Mouse (Mus musculus): ENCODE measurements around the gene Cpvl. TPM values are rescaled to one million over a fixed set of nuclear protein-coding genes. Genes with fewer than 3 reads are reported as not detected.

The Cpvl gene
- polyA plus RNA-seq, 1 experiment from 2014 or later, result 0.10 TPM

DNA sequence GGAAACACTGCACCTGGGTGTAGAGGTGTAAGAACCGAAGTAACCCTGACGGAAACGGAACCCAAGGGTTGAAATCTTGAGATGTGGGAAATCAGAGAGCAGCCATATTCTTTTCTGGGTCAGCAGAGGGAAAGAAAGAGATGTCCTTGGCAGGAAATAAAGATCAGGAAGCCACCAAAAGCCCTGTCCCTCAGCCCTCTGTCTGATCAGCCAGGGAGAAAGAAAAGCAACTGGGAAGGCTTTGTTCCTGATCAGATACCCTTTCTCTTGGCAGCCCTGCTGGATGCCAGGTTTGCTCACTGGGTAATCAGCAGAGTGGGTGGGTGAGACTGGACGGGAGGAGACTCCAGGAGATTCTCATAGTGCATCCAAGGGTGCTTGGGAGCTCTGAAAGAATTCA lies 27.1 kb downstream of the Cpvl start:
- H3K9ac ChIP-seq (ENCODE audit: low read length), result no peak overlapping the region
- no peaks in the 10 kb centered on the region for H3K27me3 ChIP-seq (ENCODE audit: control insufficient read depth, insufficient read depth, low read depth, low read length)
- 45% methylated on average over 4 of the region's 4 CpGs for whole genome bisulfite sequencing
- 0 out of 2 replicates have a peak overlapping the region, but pooled peaks have one; percentile 6 for H3K4me2 ChIP-seq (ENCODE audit: low read depth, low read length)
- no peaks in the 10 kb centered on the region for H3K36me3 ChIP-seq (ENCODE audit: control insufficient read depth, insufficient read depth, low read length)
- no peak overlapping the region for H3K4me3 ChIP-seq (ENCODE audit: low read length)
- ATAC-seq (ENCODE audit: low read depth), result no peak
- H3K9me3 ChIP-seq (ENCODE audit: control insufficient read depth, low read length), result no peaks in the 10 kb centered on the region
- H3K27ac ChIP-seq (ENCODE audit: low read length), result peak overlapping the region; percentile 90
- H3K4me1 ChIP-seq (replicated peaks; ENCODE audit: control insufficient read depth, insufficient read depth, low read length), result peaks cover 35% of the 10 kb centered on the region

DNA sequence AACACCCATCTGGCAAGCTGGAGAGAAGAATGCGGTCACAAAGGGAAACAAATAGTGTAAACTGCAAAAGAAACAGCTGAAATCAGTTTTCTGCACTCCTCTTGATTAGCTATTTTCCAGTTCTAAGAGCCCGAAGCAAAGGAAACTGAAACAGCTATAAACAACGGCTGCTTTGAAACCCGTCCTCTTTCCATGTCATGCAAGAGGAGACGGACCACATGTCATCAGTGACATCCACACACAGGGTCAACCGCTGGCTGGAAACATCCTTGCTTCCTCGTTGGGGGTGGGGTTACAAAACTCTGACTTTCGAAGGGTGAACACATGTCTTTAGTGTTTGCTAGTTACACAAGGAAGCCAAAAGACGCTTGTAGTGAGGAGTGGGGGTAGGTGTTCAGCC lies 27.6 kb downstream of the Cpvl start:
- Histone ChIP-seq H3K27me3 (ENCODE audit: control insufficient read depth, insufficient read depth, low read depth, low read length) (no peaks in the 10 kb centered on the region), H3K9me3 (ENCODE audit: control insufficient read depth, low read length) (no peaks in the 10 kb centered on the region), H3K4me3 (ENCODE audit: low read length) (no peak overlapping the region), H3K4me2 (ENCODE audit: low read depth, low read length) (0 out of 2 replicates have a peak overlapping the region, but pooled peaks have one; percentile 6), H3K36me3 (ENCODE audit: control insufficient read depth, insufficient read depth, low read length) (no peaks in the 10 kb centered on the region), H3K27ac (ENCODE audit: low read length) (peak overlapping the region; percentile 90), H3K4me1 (replicated peaks; ENCODE audit: control insufficient read depth, insufficient read depth, low read length) (peaks cover 38% of the 10 kb centered on the region), H3K9ac (ENCODE audit: low read length) (no peak overlapping the region)
- ATAC-seq (ENCODE audit: low read depth), result peak; percentile 89
- WGBS, result 30% methylated on average over 9 of the region's 9 CpGs

DNA sequence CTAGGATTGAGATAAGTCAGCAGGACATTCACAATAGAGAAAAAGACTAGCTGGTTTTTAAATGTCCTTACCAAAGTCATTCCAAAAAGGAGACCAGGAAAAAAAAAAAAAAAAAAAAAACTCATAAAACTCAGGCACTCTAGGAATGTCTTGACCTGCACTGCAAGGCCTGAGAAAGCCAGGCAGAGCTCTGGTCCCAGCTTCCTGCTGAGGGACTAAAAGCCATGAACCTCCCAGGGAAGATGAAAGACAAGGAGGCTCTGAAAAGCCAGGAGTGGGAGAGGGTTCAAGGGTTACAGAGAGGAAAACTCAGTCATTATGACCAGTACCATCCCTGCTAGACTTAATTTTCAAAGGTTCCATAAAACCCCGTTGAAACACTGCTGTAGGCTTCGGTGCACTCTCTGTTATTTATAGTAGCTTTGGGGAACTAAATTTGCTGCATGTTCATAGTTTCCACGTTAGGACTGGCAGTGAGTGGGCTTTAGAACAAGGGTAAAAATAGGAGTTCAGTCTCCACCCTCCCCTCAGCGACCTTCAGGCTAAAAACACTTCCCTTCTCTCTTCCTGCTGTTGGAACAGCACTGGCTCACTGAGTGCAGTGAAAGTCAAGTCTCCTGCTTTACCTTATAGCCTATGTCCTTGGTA lies 30.0 kb downstream of the Cpvl start:
- H3K27ac ChIP-seq (ENCODE audit: low read length), result no peak overlapping the region
- ATAC-seq (ENCODE audit: low read depth), result no peak
- H3K4me3 ChIP-seq (ENCODE audit: low read length), result no peak overlapping the region
- peaks cover 33% of the 10 kb centered on the region for H3K4me1 ChIP-seq (replicated peaks; ENCODE audit: control insufficient read depth, insufficient read depth, low read length)
- H3K36me3 ChIP-seq (ENCODE audit: control insufficient read depth, insufficient read depth, low read length), result no peaks in the 10 kb centered on the region
- H3K9me3 ChIP-seq (ENCODE audit: control insufficient read depth, low read length), result no peaks in the 10 kb centered on the region
- no peak overlapping the region for H3K9ac ChIP-seq (ENCODE audit: low read length)
- 38% methylated on average over 4 of the region's 4 CpGs for WGBS
- H3K27me3 ChIP-seq (ENCODE audit: control insufficient read depth, insufficient read depth, low read depth, low read length), result no peaks in the 10 kb centered on the region
- no peak overlapping the region for H3K4me2 ChIP-seq (ENCODE audit: low read depth, low read length)

DNA sequence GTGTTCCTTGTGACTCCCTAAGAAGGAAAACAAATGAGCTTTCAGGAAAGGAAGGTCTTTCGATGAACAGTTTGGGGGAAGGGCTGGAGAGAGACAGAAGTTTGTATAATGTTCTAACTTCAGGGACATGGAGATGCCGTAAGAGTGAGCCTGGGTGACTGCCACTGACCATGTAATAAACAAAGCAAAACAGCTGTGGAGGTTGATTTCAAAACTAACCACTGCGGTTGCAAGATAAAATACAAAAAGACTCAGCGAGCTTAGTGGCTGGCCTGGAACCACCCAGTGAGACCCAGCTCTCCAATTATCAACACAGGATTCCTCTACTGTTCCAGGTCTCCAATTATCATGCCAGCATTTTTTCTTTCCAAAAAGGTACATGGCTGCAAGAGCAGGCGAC lies 33.6 kb downstream of the Cpvl start:
- no peak overlapping the region for H3K4me2 ChIP-seq (ENCODE audit: low read depth, low read length)
- H3K9me3 ChIP-seq (ENCODE audit: control insufficient read depth, low read length), result no peaks in the 10 kb centered on the region
- WGBS, result 44% methylated on average over 5 of the region's 5 CpGs
- H3K9ac ChIP-seq (ENCODE audit: low read length), result no peak overlapping the region
- peak overlapping the region; percentile 81 for H3K27ac ChIP-seq (ENCODE audit: low read length)
- peak; percentile 83 for ATAC-seq (ENCODE audit: low read depth)
- no peaks in the 10 kb centered on the region for H3K27me3 ChIP-seq (ENCODE audit: control insufficient read depth, insufficient read depth, low read depth, low read length)
- H3K36me3 ChIP-seq (ENCODE audit: control insufficient read depth, insufficient read depth, low read length), result no peaks in the 10 kb centered on the region
- peaks cover 19% of the 10 kb centered on the region for H3K4me1 ChIP-seq (replicated peaks; ENCODE audit: control insufficient read depth, insufficient read depth, low read length)
- no peak overlapping the region for H3K4me3 ChIP-seq (ENCODE audit: low read length)

DNA sequence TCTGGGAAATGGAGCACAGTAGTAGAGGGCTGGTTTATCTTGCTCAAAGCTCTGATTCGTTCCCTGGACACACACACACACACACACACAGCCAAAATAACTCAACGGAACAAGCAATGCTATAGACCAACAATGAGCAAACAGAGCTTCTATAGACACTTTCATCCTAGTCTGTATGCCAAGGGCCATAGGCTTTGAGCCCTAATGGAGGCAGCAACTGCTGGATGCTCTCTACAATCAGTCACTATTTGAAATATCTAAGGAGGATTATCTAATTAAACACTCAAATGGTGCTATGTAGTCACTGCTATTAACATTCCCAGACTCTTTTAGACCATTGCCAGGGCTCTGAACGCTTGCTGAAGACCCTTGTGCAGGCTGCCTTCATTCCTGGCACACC lies 34.1 kb downstream of the Cpvl start:
- H3K27me3 ChIP-seq (ENCODE audit: control insufficient read depth, insufficient read depth, low read depth, low read length), result no peaks in the 10 kb centered on the region
- H3K4me3 ChIP-seq (ENCODE audit: low read length), result no peak overlapping the region
- H3K9me3 ChIP-seq (ENCODE audit: control insufficient read depth, low read length), result no peaks in the 10 kb centered on the region
- WGBS, result 31% methylated on average over 3 of the region's 3 CpGs
- no peak overlapping the region for H3K9ac ChIP-seq (ENCODE audit: low read length)
- H3K4me1 ChIP-seq (replicated peaks; ENCODE audit: control insufficient read depth, insufficient read depth, low read length), result peaks cover 22% of the 10 kb centered on the region
- H3K4me2 ChIP-seq (ENCODE audit: low read depth, low read length), result no peak overlapping the region
- H3K36me3 ChIP-seq (ENCODE audit: control insufficient read depth, insufficient read depth, low read length), result no peaks in the 10 kb centered on the region
- peak; percentile 65 for ATAC-seq (ENCODE audit: low read depth)
- peak overlapping the region; percentile 72 for H3K27ac ChIP-seq (ENCODE audit: low read length)

DNA sequence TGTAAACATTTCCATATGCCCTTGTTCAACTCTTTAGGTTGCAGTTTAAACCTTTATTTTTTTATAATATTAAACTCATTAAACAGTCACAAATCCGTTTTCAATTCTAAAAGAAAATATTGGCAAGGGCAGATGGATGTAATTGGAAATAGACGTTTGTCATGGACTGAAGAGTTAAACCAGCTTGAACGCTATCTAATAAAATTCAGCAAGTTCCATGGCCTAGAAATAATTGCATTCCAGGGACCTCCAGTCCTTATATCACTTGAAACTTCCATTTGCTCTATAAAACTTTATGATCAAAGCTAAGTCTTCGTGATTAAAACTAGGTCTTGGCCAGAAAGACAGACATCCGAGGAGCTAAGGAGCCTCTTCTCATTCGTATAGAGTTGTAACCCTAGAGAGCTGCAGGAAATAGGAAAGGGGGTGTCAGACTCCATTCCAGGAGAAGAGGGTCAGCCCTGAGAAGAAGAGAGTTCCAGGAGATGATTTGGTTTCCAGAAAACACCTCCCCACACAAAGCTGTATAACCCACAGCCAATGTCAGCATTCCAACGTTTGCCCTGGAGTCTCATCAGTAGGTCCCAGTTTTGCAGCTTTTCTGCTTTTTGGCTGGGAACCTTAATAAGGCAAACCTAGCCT lies 36.2 kb downstream of the Cpvl start:
- no peaks in the 10 kb centered on the region for H3K9me3 ChIP-seq (ENCODE audit: control insufficient read depth, low read length)
- no peaks in the 10 kb centered on the region for H3K36me3 ChIP-seq (ENCODE audit: control insufficient read depth, insufficient read depth, low read length)
- no peak overlapping the region for H3K4me2 ChIP-seq (ENCODE audit: low read depth, low read length)
- H3K27ac ChIP-seq (ENCODE audit: low read length), result no peak overlapping the region
- H3K9ac ChIP-seq (ENCODE audit: low read length), result no peak overlapping the region
- H3K4me3 ChIP-seq (ENCODE audit: low read length), result no peak overlapping the region
- no peak for ATAC-seq (ENCODE audit: low read depth)
- 72% methylated on average over 7 of the region's 7 CpGs for WGBS
- H3K4me1 ChIP-seq (replicated peaks; ENCODE audit: control insufficient read depth, insufficient read depth, low read length), result peaks cover 22% of the 10 kb centered on the region
- no peaks in the 10 kb centered on the region for H3K27me3 ChIP-seq (ENCODE audit: control insufficient read depth, insufficient read depth, low read depth, low read length)

DNA sequence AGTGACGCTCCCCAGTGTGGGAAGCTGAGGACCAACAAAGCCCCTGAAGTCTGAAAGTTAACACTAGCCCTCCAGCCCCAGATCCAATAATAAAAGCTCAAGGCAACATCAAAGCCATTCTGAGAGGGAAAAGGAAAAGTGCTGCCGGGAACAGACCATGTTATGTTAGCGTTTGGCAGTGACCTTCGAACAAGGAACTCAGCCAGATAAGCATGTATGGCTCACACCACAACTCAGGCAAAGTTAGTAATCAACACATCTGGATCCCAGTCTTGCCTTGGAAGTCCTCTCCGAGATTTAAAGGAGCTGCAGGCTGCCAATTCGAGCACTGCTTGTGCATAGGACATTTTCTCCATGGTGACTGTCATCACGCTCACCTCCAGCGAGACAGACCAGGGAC lies 38.7 kb downstream of the Cpvl start:
- no peaks in the 10 kb centered on the region for H3K27me3 ChIP-seq (ENCODE audit: control insufficient read depth, insufficient read depth, low read depth, low read length)
- no peak overlapping the region for H3K9ac ChIP-seq (ENCODE audit: low read length)
- WGBS, result 25% methylated on average over 8 of the region's 8 CpGs
- H3K4me3 ChIP-seq (ENCODE audit: low read length), result no peak overlapping the region
- ATAC-seq (ENCODE audit: low read depth), result no peak
- no peaks in the 10 kb centered on the region for H3K36me3 ChIP-seq (ENCODE audit: control insufficient read depth, insufficient read depth, low read length)
- H3K4me2 ChIP-seq (ENCODE audit: low read depth, low read length), result no peak overlapping the region
- H3K4me1 ChIP-seq (replicated peaks; ENCODE audit: control insufficient read depth, insufficient read depth, low read length), result peaks cover 21% of the 10 kb centered on the region
- H3K9me3 ChIP-seq (ENCODE audit: control insufficient read depth, low read length), result no peaks in the 10 kb centered on the region
- no peak overlapping the region for H3K27ac ChIP-seq (ENCODE audit: low read length)

DNA sequence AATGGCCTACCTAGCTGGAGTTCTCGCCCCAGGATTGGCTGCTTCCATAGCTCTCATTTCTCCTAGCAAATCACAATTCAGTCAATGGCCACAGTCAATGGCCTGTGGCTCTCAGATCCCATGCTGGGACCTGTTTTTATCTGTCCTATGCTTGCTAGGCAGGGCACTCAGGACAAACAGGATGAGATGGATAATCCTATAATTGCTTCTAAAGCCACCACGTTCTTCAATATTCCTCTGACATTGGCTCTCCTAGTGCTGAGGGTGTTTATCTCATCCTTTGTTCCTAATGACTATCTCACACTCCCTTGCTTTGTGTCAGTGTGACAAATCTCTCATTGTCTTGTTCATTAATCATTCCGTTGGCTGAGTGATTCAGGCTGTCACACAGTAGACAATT lies 39.5 kb downstream of the Cpvl start:
- 60% methylated on average over 3 of the region's 3 CpGs for WGBS
- H3K4me3 ChIP-seq (ENCODE audit: low read length), result no peak overlapping the region
- no peaks in the 10 kb centered on the region for H3K36me3 ChIP-seq (ENCODE audit: control insufficient read depth, insufficient read depth, low read length)
- H3K27ac ChIP-seq (ENCODE audit: low read length), result no peak overlapping the region
- H3K4me2 ChIP-seq (ENCODE audit: low read depth, low read length), result no peak overlapping the region
- peaks cover 17% of the 10 kb centered on the region; the same call in 1 of the 2 replicates for H3K4me1 ChIP-seq (replicated peaks; ENCODE audit: control insufficient read depth, insufficient read depth, low read length)
- H3K9ac ChIP-seq (ENCODE audit: low read length), result no peak overlapping the region
- ATAC-seq (ENCODE audit: low read depth), result no peak
- no peaks in the 10 kb centered on the region for H3K9me3 ChIP-seq (ENCODE audit: control insufficient read depth, low read length)
- no peaks in the 10 kb centered on the region for H3K27me3 ChIP-seq (ENCODE audit: control insufficient read depth, insufficient read depth, low read depth, low read length)

DNA sequence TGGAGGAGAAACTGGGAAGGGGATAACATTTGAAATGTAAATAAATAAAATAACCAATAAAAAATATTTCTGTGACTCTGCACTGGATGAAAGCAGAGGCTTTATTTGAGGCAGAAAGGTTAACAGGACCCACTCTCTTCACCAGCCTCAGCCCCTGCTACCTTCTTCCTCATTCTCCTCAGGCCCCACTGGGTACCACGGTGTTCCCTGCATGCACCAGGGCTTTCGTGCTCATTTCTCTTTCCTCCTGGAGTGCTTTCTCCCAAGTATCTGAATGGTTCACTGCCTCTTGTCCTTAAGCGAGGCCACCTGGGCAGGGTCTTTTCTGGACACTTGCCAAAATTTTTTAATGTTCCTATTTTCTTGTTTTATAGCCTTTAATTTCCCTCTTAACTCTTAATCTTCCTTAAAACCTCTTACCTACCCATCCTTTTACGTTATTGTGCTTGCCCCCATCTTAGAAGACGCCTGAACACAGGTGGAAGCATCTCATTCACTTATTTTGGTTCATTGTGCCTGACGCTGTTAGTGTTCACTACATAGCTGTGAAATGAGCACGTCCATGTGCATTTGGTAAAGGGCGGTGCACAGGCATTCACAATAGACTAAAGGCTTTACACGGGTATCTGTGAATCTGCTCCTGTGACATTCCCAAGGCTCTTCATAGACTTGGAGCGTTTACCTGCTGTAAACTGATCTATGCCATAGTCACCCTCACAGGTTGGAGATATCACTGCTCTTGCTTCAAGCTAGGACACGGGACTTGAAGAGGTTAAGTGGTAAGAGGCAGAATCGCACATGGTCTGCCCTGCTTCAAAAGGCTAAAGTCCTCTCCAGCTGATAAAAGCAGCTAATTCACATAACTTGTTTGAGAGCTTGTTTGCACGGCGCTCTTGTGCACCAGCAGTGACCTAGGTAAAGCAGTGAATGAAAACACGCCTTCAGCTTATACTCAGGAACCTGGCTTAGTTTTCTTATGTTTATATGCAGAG lies 41.0 kb downstream of the Cpvl start:
- ATAC-seq (ENCODE audit: low read depth), result peak; percentile 75
- H3K4me2 ChIP-seq (ENCODE audit: low read depth, low read length), result no peak overlapping the region
- no peaks in the 10 kb centered on the region for H3K9me3 ChIP-seq (ENCODE audit: control insufficient read depth, low read length)

More for the DNA sequence above, 41.0 kb downstream of the Cpvl start:
- Histone ChIP-seq H3K4me1 (replicated peaks; ENCODE audit: control insufficient read depth, insufficient read depth, low read length) (peaks cover 17% of the 10 kb centered on the region; the same call in 1 of the 2 replicates), H3K27ac (ENCODE audit: low read length) (no peak overlapping the region), H3K4me3 (ENCODE audit: low read length) (no peak overlapping the region), H3K9ac (ENCODE audit: low read length) (no peak overlapping the region), H3K27me3 (ENCODE audit: control insufficient read depth, insufficient read depth, low read depth, low read length) (no peaks in the 10 kb centered on the region), H3K36me3 (ENCODE audit: control insufficient read depth, insufficient read depth, low read length) (no peaks in the 10 kb centered on the region)
- 54% methylated on average over 15 of the region's 15 CpGs for WGBS
